Comparison of ENCODE assay signal across 23 mouse cellular contexts in the genomic region with DNA sequence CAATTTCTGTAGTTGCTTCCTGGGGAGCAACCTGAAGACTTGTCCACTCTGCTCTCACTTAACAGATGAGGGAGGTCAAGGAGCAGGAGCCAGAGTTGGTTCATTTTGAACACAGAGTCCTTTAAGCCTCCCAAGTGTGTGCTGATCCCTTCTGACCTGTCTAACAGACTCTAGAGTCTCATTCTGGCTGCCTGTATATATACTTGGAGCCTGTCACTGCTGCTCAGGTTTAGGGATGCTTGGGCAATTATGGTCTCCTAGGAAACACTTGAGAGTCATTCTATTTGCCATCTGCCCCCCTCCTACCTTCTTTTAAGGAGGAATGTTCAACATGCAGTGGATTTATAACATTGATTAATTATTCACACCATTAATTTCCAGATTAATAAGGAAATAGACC. TPM values are rescaled to one million over a fixed set of nuclear protein-coding genes. Genes with fewer than 3 reads are reported as not detected.
DNase-seq lines count a peak whose midpoint lies in the region; ATAC-seq lines count a peak whose summit lies in the region.
"Had no signal": no experiment of that assay in that cellular context is flagged by ENCODE, and none has a peak within 500 bp of the region (broad histone marks: within the 10 kb centered on the region; RNA-seq: fewer than 3 reads in every experiment).

No protein-coding gene starts in this region.

- DNase-seq in hindbrain, embryonic 11.5 days (ENCODE audit: low spot score): no peak
- DNase-seq in Muller cell, postnatal 12 days (ENCODE audit: inconsistent ontology term): peak; percentile 27
- DNase-seq in forebrain, embryonic 14.5 days (ENCODE audit: low spot score): peak; percentile 68
- no peak for DNase-seq in gastrocnemius, postnatal 10 days
- DNase-seq in thymus, adult 18-20 months: no peak
- DNase-seq: adrenal gland, postnatal 25 days; cerebellum, adult 2 months; cerebellum, postnatal 25 days; kidney, postnatal 25 days; lung, adult 18-20 months; thymus, postnatal 4 days had no signal

- no peak overlapping the region for H3K4me3 ChIP-seq in hindbrain, embryonic 12.5 days
- no peak overlapping the region for H3K4me3 ChIP-seq in hindbrain, embryonic 11.5 days (ENCODE audit: low read depth, low read length)
- no peak overlapping the region for H3K4me3 ChIP-seq in forebrain, embryonic 14.5 days (ENCODE audit: low read depth, low read length)
- no peak overlapping the region for H3K4me3 ChIP-seq in hindbrain, embryonic 16.5 days (ENCODE audit: low read length)
- H3K4me3 ChIP-seq in liver, embryonic 12.5 days: no peak overlapping the region
- H3K4me3 ChIP-seq: embryonic facial prominence, embryonic 12.5 days; layer of hippocampus, adult 2 months; limb, embryonic 12.5 days; midbrain, embryonic 15.5 days had no signal

- H3K36me3 ChIP-seq in hindbrain, embryonic 12.5 days: no peaks in the 10 kb centered on the region
- no peaks in the 10 kb centered on the region for H3K36me3 ChIP-seq in hindbrain, embryonic 11.5 days (ENCODE audit: control insufficient read depth, insufficient read depth, low read length)
- no peaks in the 10 kb centered on the region for H3K36me3 ChIP-seq in forebrain, embryonic 14.5 days (ENCODE audit: control insufficient read depth, insufficient read depth, low read length)
- H3K36me3 ChIP-seq in hindbrain, embryonic 16.5 days (ENCODE audit: control insufficient read depth, insufficient read depth, low read length): no peaks in the 10 kb centered on the region
- no peaks in the 10 kb centered on the region for H3K36me3 ChIP-seq in liver, embryonic 12.5 days
- H3K36me3 ChIP-seq: embryonic facial prominence, embryonic 12.5 days; limb, embryonic 12.5 days; midbrain, embryonic 15.5 days had no signal

- H3K4me1 ChIP-seq in hindbrain, embryonic 12.5 days: peaks cover 15% of the 10 kb centered on the region
- no peaks in the 10 kb centered on the region for H3K4me1 ChIP-seq in hindbrain, embryonic 11.5 days (replicated peaks; ENCODE audit: control insufficient read depth, insufficient read depth, low read length)
- H3K4me1 ChIP-seq in forebrain, embryonic 14.5 days (ENCODE audit: control insufficient read depth, insufficient read depth, low read length): peaks cover 23% of the 10 kb centered on the region
- peaks cover 13% of the 10 kb centered on the region for H3K4me1 ChIP-seq in hindbrain, embryonic 16.5 days (ENCODE audit: control insufficient read depth, insufficient read depth, low read depth, low read length)
- no peaks in the 10 kb centered on the region for H3K4me1 ChIP-seq in liver, embryonic 12.5 days

- no peaks in the 10 kb centered on the region for H3K9me3 ChIP-seq in hindbrain, embryonic 12.5 days (replicated peaks)
- H3K9me3 ChIP-seq in hindbrain, embryonic 11.5 days (ENCODE audit: control insufficient read depth, low read length): no peaks in the 10 kb centered on the region
- no peaks in the 10 kb centered on the region for H3K9me3 ChIP-seq in forebrain, embryonic 14.5 days (replicated peaks; ENCODE audit: control insufficient read depth, low read length)
- no peaks in the 10 kb centered on the region for H3K9me3 ChIP-seq in hindbrain, embryonic 16.5 days (ENCODE audit: control insufficient read depth, low read length)
- H3K9me3 ChIP-seq in liver, embryonic 12.5 days (replicated peaks): no peaks in the 10 kb centered on the region
- H3K9me3 ChIP-seq: embryonic facial prominence, embryonic 12.5 days; limb, embryonic 12.5 days; midbrain, embryonic 15.5 days had no signal

- peak; percentile 55; the same call in 1 of the 2 replicates for ATAC-seq in hindbrain, embryonic 12.5 days (ENCODE audit: low FRiP score)
- no peak for ATAC-seq in hindbrain, embryonic 11.5 days (ENCODE audit: low FRiP score)
- ATAC-seq in forebrain, embryonic 14.5 days: peak; percentile 72
- ATAC-seq in hindbrain, embryonic 16.5 days: peak; percentile 79
- ATAC-seq in liver, embryonic 12.5 days: no peak
- ATAC-seq: CD4-positive, CD25-positive, alpha-beta regulatory T cell, adult 4 months; intestine, embryonic 16.5 days; midbrain, embryonic 15.5 days had no signal

- no peak overlapping the region for H3K4me2 ChIP-seq in hindbrain, embryonic 12.5 days (replicated peaks)
- H3K4me2 ChIP-seq in hindbrain, embryonic 11.5 days (replicated peaks; ENCODE audit: low read depth, low read length): no peak overlapping the region
- H3K4me2 ChIP-seq in forebrain, embryonic 14.5 days (ENCODE audit: low read length): no peak overlapping the region
- H3K4me2 ChIP-seq in hindbrain, embryonic 16.5 days (ENCODE audit: low read length): no peak overlapping the region
- H3K4me2 ChIP-seq in liver, embryonic 12.5 days: no peak overlapping the region
- H3K4me2 ChIP-seq: embryonic facial prominence, embryonic 12.5 days; heart, embryonic 11.5 days; limb, embryonic 12.5 days; liver, embryonic 11.5 days; midbrain, embryonic 15.5 days had no signal

- H3K27me3 ChIP-seq in hindbrain, embryonic 12.5 days: no peaks in the 10 kb centered on the region
- no peaks in the 10 kb centered on the region for H3K27me3 ChIP-seq in hindbrain, embryonic 11.5 days (ENCODE audit: control insufficient read depth, insufficient read depth, low read length)
- no peaks in the 10 kb centered on the region for H3K27me3 ChIP-seq in forebrain, embryonic 14.5 days (replicated peaks; ENCODE audit: control insufficient read depth, insufficient read depth, low read length)
- H3K27me3 ChIP-seq in hindbrain, embryonic 16.5 days (replicated peaks; ENCODE audit: control insufficient read depth, insufficient read depth, low read length): no peaks in the 10 kb centered on the region
- no peaks in the 10 kb centered on the region for H3K27me3 ChIP-seq in liver, embryonic 12.5 days (replicated peaks)
- H3K27me3 ChIP-seq: embryonic facial prominence, embryonic 12.5 days; limb, embryonic 12.5 days; midbrain, embryonic 15.5 days had no signal

- no peak overlapping the region for H3K9ac ChIP-seq in hindbrain, embryonic 12.5 days
- H3K9ac ChIP-seq in hindbrain, embryonic 11.5 days (ENCODE audit: low read depth, low read length): no peak overlapping the region
- no peak overlapping the region for H3K9ac ChIP-seq in forebrain, embryonic 14.5 days (ENCODE audit: low read length)
- no peak overlapping the region for H3K9ac ChIP-seq in hindbrain, embryonic 16.5 days (ENCODE audit: low read depth, low read length)
- no peak overlapping the region for H3K9ac ChIP-seq in liver, embryonic 12.5 days
- H3K9ac ChIP-seq: embryonic facial prominence, embryonic 12.5 days; limb, embryonic 12.5 days; midbrain, embryonic 15.5 days had no signal

- H3K27ac ChIP-seq in hindbrain, embryonic 12.5 days: no peak overlapping the region
- H3K27ac ChIP-seq in hindbrain, embryonic 11.5 days (ENCODE audit: low read depth, low read length): no peak overlapping the region
- H3K27ac ChIP-seq in forebrain, embryonic 14.5 days (ENCODE audit: low read depth, low read length): 0 out of 2 replicates have a peak overlapping the region, but pooled peaks have one; percentile 14
- H3K27ac ChIP-seq in hindbrain, embryonic 16.5 days (ENCODE audit: low read depth, low read length): no peak overlapping the region
- no peak overlapping the region for H3K27ac ChIP-seq in liver, embryonic 12.5 days
- H3K27ac ChIP-seq: embryonic facial prominence, embryonic 12.5 days; layer of hippocampus, adult 2 months; limb, embryonic 12.5 days; midbrain, embryonic 15.5 days had no signal

RNA-seq across cellular contexts. Expression of a gene that starts 43.6 kb away (rescaled TPM):
- polyA plus RNA-seq in hindbrain, embryonic 12.5 days (2016; fragmentation: Nextera tagmentation; extraction: Ambion mirVana): 2.4 and 3.9 TPM in 2 replicates
- 1.0 and 1.5 TPM in 2 replicates for polyA plus RNA-seq in hindbrain, embryonic 11.5 days (2014; fragmentation: Nextera tagmentation; extraction: Ambion mirVana)
- 5.8 and 10.3 TPM in 2 replicates for polyA plus RNA-seq in forebrain, embryonic 14.5 days (2014; fragmentation: Nextera tagmentation; extraction: Ambion mirVana)
- polyA plus RNA-seq in hindbrain, embryonic 16.5 days (2015; fragmentation: Nextera tagmentation; extraction: Ambion mirVana): 2.5 and 2.7 TPM in 2 replicates
- 1 to 10 TPM; 2.6 to 3.2 TPM for total RNA-seq in gastrocnemius, postnatal 10 days (2021)
- not detected in 2 replicates for polyA plus RNA-seq in liver, embryonic 12.5 days (2016; fragmentation: Nextera tagmentation; extraction: Ambion mirVana)
- total RNA-seq: megakaryocyte, adult 5-6 weeks had no signal
- polyA plus RNA-seq: CD4-positive, CD25-positive, alpha-beta regulatory T cell, adult 4 months; liver, embryonic 11.5 days had no signal

Comparison
In these comparisons a context has a peak if more than half of its experiments do, and no peak if none do; other contexts are left out.
1. ATAC-seq: peak in hindbrain, embryonic 12.5 days (single experiment), forebrain, embryonic 14.5 days (single experiment) and hindbrain, embryonic 16.5 days (single experiment); none in hindbrain, embryonic 11.5 days (single experiment) and liver, embryonic 12.5 days (single experiment).
2. DNase-seq: peak in Muller cell, postnatal 12 days (single experiment) and forebrain, embryonic 14.5 days (single experiment); none in hindbrain, embryonic 11.5 days (single experiment), gastrocnemius, postnatal 10 days (single experiment) and thymus, adult 18-20 months (0 of 2).